Mouse (Mus musculus) frontal cortex, adult (tissue): ENCODE measurements around the gene Tigd2.
A peak's percentile ranks its signal among the peaks of the same experiment; 100 is the strongest.

Experiments
- ATAC-seq: cut with Nextera tagmentation; 2 replicates; pipeline ENCODE4 v1.9.2; 2017; ENCODE audit warnings: mild to moderate bottlenecking, moderate library complexity, mixed read lengths; ENCODE audit not compliant: low TSS enrichment

The Tigd2 gene

DNA sequence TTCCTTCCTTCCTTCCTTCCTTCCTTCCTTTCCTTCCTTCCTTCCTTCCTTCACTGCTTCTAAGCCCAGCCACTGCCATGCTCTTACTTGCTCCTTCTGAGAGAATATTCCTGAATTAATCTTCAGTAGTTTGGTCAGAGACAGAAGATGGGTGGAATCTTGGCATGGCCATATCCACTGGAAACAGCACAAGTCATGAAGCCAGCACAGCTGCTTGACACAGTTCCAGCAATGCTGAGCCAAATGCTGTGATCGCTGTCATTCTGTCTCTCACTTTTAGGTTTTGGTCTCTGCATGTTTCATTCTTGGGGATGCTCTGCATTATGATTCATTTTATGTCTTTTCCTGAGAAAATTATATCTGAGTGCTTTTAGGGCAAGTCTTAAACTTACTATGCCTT is 47.2 kb downstream of the Tigd2 start:
- peak; percentile 52 for ATAC-seq
